Mouse (Mus musculus) embryonic facial prominence, embryonic 11.5 days (tissue): ENCODE results near the gene Rpl41. TPM values are rescaled to one million over a fixed set of nuclear protein-coding genes. Genes with fewer than 3 reads are reported as not detected.

Experiments used
- ATAC-seq: fragments of 200-750 bp; cut with Nextera tagmentation; replicated peaks from 2 replicates; pipeline ENCODE4 v1.8.0; 2017; ENCODE audit warnings: low read depth; ENCODE audit not compliant: insufficient number of reproducible peaks, low FRiP score, low TSS enrichment
- DNase-seq: peaks from one replicate; pipeline ENCODE4 v3.0.0-alpha.2; 2015; ENCODE audit warnings: low spot score
- H3K27ac ChIP-seq: fragments of 300-500 bp; sonication (generic); replicated peaks from 2 replicates; pipeline ENCODE4 v1.5.1; 2014; ENCODE audit warnings: mild to moderate bottlenecking, low read depth, low read length, control low read depth
- H3K27me3 ChIP-seq: fragments of 300-500 bp; sonication (generic); 2 replicates; pipeline ENCODE4 v1.6.1; 2014; ENCODE audit warnings: mild to moderate bottlenecking, low read length, moderate library complexity, mixed read lengths; ENCODE audit not compliant: control insufficient read depth, insufficient read depth
- H3K36me3 ChIP-seq: fragments of 300-500 bp; sonication (generic); replicated peaks from 2 replicates; pipeline ENCODE4 v1.6.1; 2014; ENCODE audit warnings: low read depth, mild to moderate bottlenecking, low read length, moderate library complexity, mixed read lengths; ENCODE audit not compliant: control insufficient read depth, insufficient read depth
- H3K4me1 ChIP-seq: fragments of 300-500 bp; sonication (generic); 2 replicates; pipeline ENCODE4 v1.6.1; 2014; ENCODE audit warnings: low read length, mixed read lengths; ENCODE audit not compliant: control insufficient read depth, insufficient read depth
- H3K4me2 ChIP-seq: fragments of 300-500 bp; sonication (generic); 2 replicates; pipeline ENCODE4 v1.6.1; 2014; ENCODE audit warnings: low read depth, mild to moderate bottlenecking, control low read depth, low read length, moderate library complexity
- H3K4me3 ChIP-seq: fragments of 300-500 bp; sonication (generic); 2 replicates; pipeline ENCODE4 v1.5.1; 2014; ENCODE audit warnings: low read depth, low read length, control low read depth
- H3K9ac ChIP-seq: fragments of 300-500 bp; sonication (generic); replicated peaks from 2 replicates; pipeline ENCODE4 v1.6.1; 2014; ENCODE audit warnings: mild to moderate bottlenecking, control low read depth, low read length
- H3K9me3 ChIP-seq: fragments of 300-500 bp; sonication (generic); replicated peaks from 2 replicates; pipeline ENCODE4 v1.6.1; 2016; ENCODE audit warnings: mild to moderate bottlenecking, low read length, inconsistent platforms, mixed read lengths; ENCODE audit not compliant: control insufficient read depth
- WGBS: fragments of 180-500 bp; shearing (Covaris S2); extraction: QIAGEN DNeasy Blood & Tissue Kit; methylation state at CpG from one replicate; pipeline ENCODE4 v1.1.7; 2014; 5-methylcytosine and 5-hydroxymethylcytosine counted together
- microRNA-seq: library from miRNA; unstranded; fragments of <30 nt; microRNA quantifications from one replicate; pipeline ENCODE4, GENCODE M21; 2016; ENCODE audit warnings: borderline number of aligned reads
- polyA plus RNA-seq: library from polyadenylated mRNA; unstranded; fragments of >200 nt; fragmentation: Nextera tagmentation; extraction: Ambion mirVana; gene quantifications from 2 replicates; pipeline ENCODE4 v1.2.1, GENCODE M21; 2014

Rpl41 gene
- polyA plus RNA-seq, 1 experiment from 2014 or later = 3,098 TPM

- H3K4me3 ChIP-seq = peak within 1 kb of the TSS; percentile 49
- H3K9me3 ChIP-seq = no peaks in the 10 kb centered on the region
- DNase-seq (peak; percentile 96), ATAC-seq (peak; percentile 84)
- H3K9ac ChIP-seq = peak within 1 kb of the TSS; percentile 58
- under 1% methylated on average over 27 of the region's 27 CpGs for WGBS
- H3K4me2 ChIP-seq = peak within 1 kb of the TSS; percentile 79
- peaks cover 4% of the 10 kb centered on the region; the same call in 1 of the 2 replicates for H3K4me1 ChIP-seq
- no peak within 1 kb of the TSS; the same call in 1 of the 2 replicates for H3K27ac ChIP-seq
- no peaks in the 10 kb centered on the region for H3K27me3 ChIP-seq
- H3K36me3 ChIP-seq = no peaks in the 10 kb centered on the region
Observed at GRCm38 (mm10) chr10:128498590-128498989, 50.5 kb downstream of the Rpl41 start, which contains the start of gene Myl6b. Myl6b (minus strand) TSS chr10:128498685.

Small RNAs within 50 kb of the gene (microRNA-seq; reads per million reads assigned to microRNA genes)
- not detected for gene Gm47275
- not detected for gene Mir6916
- not detected for gene Mir6917

Other genes with a start within 250 kb of the Rpl41 start
- 33.6 and 35.2 TPM in 2 replicates for gene Pan2, start 246.0 kb downstream of the Rpl41 start, polyA plus RNA-seq
- 288 and 305 TPM in 2 replicates for gene Cnpy2, start 226.8 kb downstream of the Rpl41 start, polyA plus RNA-seq
- 246 and 258 TPM in 2 replicates for gene Cs, start 211.6 kb downstream of the Rpl41 start, polyA plus RNA-seq
- 13.2 and 13.5 TPM in 2 replicates for gene Coq10a, start 180.3 kb downstream of the Rpl41 start, polyA plus RNA-seq
- gene Ankrd52, start 172.2 kb downstream of the Rpl41 start, polyA plus RNA-seq = 9.3 and 10.4 TPM in 2 replicates
- not detected in 2 replicates for gene Slc39a5, start 148.1 kb downstream of the Rpl41 start, polyA plus RNA-seq
- 92.2 and 99.1 TPM in 2 replicates for gene Nabp2, start 137.8 kb downstream of the Rpl41 start, polyA plus RNA-seq
- 36.4 and 38.9 TPM in 2 replicates for gene Rnf41, start 137.6 kb downstream of the Rpl41 start, polyA plus RNA-seq
- gene Smarcc2, start 90.1 kb downstream of the Rpl41 start, polyA plus RNA-seq = 103 and 109 TPM in 2 replicates
- gene Myl6, start 55.2 kb downstream of the Rpl41 start, polyA plus RNA-seq = 678 and 740 TPM in 2 replicates
- gene Myl6b, start 50.6 kb downstream of the Rpl41 start, polyA plus RNA-seq = 2.3 and 2.9 TPM in 2 replicates
- 12.5 and 15.8 TPM in 2 replicates for gene Esyt1, start 23.4 kb downstream of the Rpl41 start, polyA plus RNA-seq
- gene Zc3h10, start 1.5 kb downstream of the Rpl41 start, polyA plus RNA-seq = 13.6 and 15.0 TPM in 2 replicates
- 268 and 270 TPM in 2 replicates for gene Pa2g4, start 16.7 kb upstream of the Rpl41 start, polyA plus RNA-seq
- gene Erbb3, start 40.3 kb upstream of the Rpl41 start, polyA plus RNA-seq = 10.2 and 10.6 TPM in 2 replicates
- 765 and 782 TPM in 2 replicates for gene Rps26, start 77.4 kb upstream of the Rpl41 start, polyA plus RNA-seq
- gene Ikzf4, start 96.7 kb upstream of the Rpl41 start, polyA plus RNA-seq = 3.5 and 4.9 TPM in 2 replicates
- gene Suox, start 124.8 kb upstream of the Rpl41 start, polyA plus RNA-seq = 12.2 and 15.1 TPM in 2 replicates
- 71.6 and 74.3 TPM in 2 replicates for gene Rab5b, start 147.0 kb upstream of the Rpl41 start, polyA plus RNA-seq
- gene Pmel, start 154.9 kb upstream of the Rpl41 start, polyA plus RNA-seq = 28.7 and 68.1 TPM in 2 replicates
- 135 and 146 TPM in 2 replicates for gene Cdk2, start 155.7 kb upstream of the Rpl41 start, polyA plus RNA-seq
- gene Dgka, start 195.6 kb upstream of the Rpl41 start, polyA plus RNA-seq = 5.9 and 8.0 TPM in 2 replicates
- gene Pym1, start 198.6 kb upstream of the Rpl41 start, polyA plus RNA-seq = 45.9 TPM in 2 replicates
- 0.21 and 0.24 TPM in 2 replicates for gene Mmp19, start 241.6 kb upstream of the Rpl41 start, polyA plus RNA-seq